Mouse (Mus musculus): ENCODE data around the gene Nudt3.
A peak's percentile ranks its signal among the peaks of the same experiment; 100 is the strongest.
"Not testable (repeated sequence)": the region's sequence is repeated elsewhere in the genome, so short reads cannot be mapped to it uniquely, and the experiment has no call there.

Gene Nudt3

DNA sequence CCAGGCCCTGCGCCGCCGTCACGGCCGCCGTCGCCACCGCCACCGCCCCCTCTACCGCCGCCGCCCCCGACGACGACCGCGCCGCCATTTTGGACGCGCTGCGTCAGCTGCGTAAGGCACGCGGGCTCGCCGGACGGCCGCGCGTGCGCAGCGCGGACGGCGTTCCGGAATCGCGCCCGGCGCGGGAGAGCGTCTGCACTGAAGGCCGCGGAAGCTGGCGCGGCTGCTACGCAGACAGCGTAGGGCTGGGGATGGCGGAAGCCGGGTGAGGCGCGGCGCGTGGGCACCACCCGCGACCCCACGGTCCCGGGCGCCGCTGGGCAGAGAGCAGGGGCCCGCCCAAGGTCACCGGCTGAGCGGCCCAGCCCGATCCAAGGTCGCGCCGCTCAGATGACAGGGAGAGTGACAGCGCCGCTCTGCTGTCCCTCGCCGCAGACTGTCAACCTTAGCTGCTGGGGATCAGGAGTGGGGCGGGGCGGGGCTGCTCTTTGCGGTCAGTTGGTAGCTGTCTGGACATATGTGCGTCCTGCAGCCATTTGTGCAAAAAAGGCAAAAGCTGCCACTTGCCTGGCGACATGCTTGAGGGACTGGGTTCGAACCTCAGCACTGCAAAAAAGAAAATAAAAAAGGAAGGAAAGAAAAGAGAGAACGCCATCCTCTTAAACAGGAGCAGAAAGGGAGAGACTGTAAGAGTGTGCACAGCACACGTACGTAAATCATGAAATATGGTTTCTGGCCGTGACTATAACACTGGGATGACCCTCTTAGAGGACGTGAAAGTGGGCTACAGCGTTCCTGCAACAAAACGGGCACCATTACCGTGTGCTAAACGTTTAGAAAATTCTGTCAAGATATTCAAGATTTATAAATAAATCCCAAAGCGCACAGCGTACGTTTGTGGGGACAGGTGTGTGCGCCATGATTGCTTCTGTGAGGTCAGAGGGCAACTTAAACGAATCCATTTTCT, at the start of gene Nudt3:
TSS of gene Nudt3 (minus strand) at position 136 of the 967 bp plus-strand sequence.
- DNase-seq, result peak; percentile 93

DNA sequence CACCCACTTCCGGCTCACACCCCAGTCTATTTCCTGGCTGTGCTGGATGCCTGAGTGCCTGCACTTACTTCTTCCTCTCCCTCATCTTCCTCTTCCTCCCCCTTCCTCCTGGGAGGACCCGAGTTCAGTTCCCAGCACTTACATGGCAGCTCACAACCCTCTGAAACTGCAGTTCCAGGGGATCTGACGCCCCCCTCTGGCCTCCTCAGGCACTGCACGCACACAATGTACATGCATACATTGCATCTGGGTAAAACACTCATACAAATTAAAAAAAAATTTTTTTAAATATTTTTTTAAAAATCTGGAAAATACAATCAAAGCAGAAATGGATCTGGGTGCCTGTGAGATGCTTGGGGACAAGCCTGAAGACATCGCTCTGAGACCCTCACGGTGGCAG, 48.4 kb upstream of the Nudt3 start:
- no peak for DNase-seq

DNA sequence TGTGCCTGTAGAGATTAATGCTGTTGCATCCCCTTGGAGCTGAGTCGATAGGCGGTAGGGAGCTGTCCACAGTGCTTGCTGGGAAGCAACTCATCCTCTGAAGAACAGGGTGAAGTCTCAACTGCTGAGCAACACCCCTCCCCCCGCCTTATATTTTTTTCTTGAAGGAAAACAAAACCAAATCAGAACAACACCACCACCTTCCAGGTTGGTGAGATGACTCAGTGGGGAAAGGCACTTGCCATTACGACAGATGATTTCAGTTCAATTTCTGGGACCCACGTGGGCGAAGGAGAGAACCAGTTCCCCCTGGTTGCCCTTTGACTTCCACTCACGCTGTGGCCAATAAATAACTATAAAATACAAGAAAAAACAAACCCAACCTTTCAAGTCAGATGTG, 35.5 kb upstream of the Nudt3 start:
- no peak for DNase-seq

DNA sequence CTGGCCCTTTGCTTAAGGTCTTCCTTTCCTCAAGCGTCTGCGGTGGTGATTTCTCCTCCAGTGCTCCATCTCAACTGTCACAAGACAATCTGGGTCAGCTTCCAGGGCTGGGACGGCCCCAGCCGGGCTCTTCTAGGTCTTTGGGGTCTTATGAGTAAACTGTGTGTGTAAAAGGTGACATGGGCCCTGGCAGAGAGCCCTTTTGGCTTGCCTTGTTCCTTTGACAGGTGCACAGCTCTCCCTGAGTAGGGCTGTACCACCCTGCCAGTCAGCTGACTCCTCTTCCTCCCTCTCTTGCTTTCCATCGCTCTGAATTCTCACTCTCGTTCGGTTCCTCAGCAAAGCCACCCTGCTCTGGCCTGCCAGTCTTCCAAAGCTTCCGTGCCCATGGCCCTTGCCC, 33.8 kb upstream of the Nudt3 start:
- DNase-seq, result peak; percentile 79

DNA sequence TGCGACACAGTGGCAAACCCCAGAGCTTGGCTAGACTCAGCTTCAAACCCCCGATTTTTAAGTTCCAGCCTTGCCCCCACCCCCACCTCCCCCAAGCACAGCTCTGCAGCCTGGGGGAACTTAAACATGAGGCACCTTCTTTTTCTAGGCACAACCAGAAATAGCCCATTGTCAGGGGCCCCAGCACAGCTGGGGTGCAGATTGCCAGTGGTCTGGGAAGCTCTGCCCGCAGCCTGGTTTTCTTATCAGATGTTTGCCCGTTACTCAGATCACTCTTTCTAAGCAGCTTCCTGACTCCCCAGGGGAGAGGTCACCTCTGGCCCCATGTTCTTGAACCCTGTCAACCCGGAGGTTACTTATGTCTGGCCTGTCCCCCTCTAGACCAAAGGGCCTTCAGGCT, 33.1 kb upstream of the Nudt3 start:
- no peak for DNase-seq

- peak; percentile 65 for DNase-seq
Observed at GRCm38 (mm10) chr17:27656011-27656399, 32.7 kb upstream of the Nudt3 start.

GRCm38 (mm10) chr17:27655089-27656010, 32.1 kb upstream of the Nudt3 start, which contains the start of gene Pacsin1:
TSS of gene Pacsin1 (plus strand) at chr17:27655509.
- peak; percentile 89 for DNase-seq

- DNase-seq, result no peak
Observed at GRCm38 (mm10) chr17:27653253-27653959, 30.1 kb upstream of the Nudt3 start.

DNA sequence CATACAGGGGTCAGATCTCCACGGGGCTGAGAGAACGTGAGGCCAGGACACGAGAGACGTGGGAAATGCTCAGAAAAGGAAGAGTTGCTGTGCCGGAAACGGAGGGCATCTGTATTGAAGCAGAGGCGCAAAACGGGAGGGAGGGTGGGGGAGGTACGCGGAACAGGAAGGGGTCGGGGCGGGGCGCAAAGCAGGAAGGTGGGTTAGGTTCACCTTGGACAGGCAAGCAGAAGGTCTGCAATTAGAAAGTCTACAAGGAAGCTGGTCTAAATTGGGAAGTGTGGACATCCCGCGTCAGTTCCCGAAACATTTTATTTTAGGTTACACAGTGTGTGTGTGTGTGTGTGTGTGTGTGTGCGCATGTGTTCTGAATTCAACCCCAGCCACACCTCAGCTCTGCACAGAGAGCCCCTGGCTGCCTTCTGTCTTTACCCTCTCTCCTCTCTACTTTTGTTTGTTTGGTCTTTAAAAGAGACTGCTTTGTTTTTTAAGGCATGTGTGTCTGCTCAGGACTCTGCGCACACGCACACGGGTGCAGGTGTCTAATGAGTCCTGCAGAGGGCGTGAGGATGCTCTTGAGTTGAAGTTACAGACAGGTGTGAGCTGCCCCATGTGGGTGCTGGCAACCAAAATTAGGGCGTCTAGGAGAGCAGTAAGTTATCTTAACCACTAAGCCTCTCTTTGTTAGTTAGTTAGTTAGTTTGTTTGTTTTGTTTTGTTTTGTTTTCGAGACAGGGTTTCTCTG, 28.9 kb upstream of the Nudt3 start:
- no peak for DNase-seq

- no peak for DNase-seq
Observed at GRCm38 (mm10) chr17:27650586-27650985, 27.3 kb upstream of the Nudt3 start.

GRCm38 (mm10) chr17:27650160-27650559, 26.9 kb upstream of the Nudt3 start:
- peak; percentile 80 for DNase-seq

- DNase-seq, result peak; percentile 59
Observed at GRCm38 (mm10) chr17:27645807-27646206, 22.5 kb upstream of the Nudt3 start.

DNA sequence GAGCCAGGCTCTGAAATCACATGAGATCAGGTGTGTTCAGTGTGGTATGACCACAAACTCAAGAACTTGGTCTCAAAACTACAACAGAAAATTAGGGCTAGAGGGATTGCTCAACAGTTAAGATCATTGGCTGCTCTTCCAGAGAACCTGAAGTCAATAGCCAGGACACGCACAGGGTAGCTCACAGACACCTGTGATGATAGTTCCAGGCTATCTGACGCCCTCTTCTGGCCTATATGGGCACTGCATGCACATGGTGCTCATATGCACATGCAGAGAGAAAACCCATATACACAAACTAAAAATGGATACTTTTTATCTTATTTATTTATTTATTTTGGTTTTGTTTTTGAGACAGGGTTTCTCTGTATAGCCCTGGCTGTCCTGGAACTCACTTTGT, 21.3 kb upstream of the Nudt3 start:
- DNase-seq, result no peak

DNA sequence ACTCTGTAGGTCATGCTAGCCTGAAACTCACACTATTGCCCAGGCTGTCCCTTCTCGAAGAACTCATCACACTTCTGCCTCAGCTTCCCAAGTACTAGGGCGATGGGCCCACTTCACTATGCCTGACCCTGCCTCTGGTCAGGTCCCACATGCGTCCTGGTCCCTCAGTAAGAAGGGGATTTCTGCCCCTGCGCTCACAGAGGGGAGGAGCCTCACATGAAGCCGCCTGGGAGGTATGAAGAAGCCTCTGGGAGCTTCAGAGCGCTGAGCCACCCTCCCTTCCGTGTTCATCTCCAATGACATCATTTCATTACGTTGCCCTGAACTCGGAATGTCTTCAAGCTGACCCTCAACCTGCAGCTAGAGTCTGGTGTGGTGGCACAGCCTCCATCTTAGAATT, 20.5 kb upstream of the Nudt3 start:
- no peak for DNase-seq

- DNase-seq, result no peak
Observed at GRCm38 (mm10) chr17:27643101-27643500, 19.8 kb upstream of the Nudt3 start.

GRCm38 (mm10) chr17:27642491-27643062, 19.3 kb upstream of the Nudt3 start:
- DNase-seq, result peak; percentile 97

DNA sequence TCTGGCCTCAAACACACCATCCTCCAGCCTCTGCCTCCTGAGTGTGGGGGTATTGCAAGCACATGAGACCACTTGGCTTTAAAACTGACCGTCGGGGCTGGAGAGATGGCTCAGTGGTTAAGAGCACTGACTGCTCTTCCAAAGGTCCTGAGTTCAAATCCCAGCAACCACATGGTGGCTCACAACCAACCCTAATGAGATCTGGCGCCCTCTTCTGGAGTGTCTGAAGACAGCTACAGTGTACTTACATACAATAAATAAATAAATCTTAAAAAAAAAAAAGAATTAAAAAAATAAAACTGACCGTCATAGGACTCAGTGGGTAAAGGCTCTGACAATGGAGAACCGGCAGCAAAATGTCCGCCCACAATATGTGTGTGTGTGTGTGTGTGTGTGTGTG, 16.6 kb upstream of the Nudt3 start:
- not testable (repeated sequence) for DNase-seq

DNA sequence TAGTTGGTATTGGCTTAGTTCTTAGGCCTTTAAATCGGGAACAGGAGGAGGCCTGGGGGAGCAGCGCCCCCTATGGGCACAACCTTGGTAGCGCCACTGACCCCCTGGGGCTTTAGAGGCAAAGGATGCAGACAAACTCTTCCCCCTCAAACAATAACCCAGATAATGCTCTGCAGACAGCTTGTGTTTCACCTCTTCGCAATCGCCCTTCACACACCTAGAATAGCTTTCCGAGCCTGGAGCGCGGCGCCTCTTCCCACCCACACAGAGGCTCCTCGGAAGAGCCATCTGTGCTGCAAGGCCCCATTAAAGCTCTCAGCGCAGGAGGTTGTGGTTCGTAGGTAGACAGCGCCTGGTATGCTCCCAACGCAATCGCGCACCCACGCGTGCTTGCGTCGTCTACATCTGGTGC, 15.6 kb upstream of the Nudt3 start:
- DNase-seq, result peak; percentile 77

DNA sequence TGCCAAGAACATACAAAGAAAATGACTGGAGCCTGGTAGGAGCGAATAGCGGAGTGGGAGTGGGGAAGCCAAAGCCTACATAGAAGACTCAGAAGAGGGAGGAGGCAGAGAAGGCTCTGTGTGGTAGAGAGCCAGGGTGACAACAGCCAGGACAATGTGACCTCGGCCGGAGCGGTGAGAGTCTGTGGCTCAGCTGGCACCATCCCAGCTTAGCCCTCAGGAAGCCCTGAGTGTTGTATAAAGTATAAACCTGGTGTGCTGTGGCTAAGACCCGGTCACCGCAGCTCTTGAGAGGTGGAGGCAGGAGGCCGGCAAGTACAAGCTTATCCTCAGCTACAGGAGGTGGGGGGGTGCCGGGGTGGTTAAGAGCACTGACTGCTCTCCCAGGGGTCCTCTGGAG, 14.0 kb upstream of the Nudt3 start:
- DNase-seq, result no peak

- no peak for DNase-seq
Observed at GRCm38 (mm10) chr17:27636132-27637020, 13.1 kb upstream of the Nudt3 start, which contains the start of gene Rps10. TSS of gene Rps10 (minus strand) at chr17:27636669.

DNA sequence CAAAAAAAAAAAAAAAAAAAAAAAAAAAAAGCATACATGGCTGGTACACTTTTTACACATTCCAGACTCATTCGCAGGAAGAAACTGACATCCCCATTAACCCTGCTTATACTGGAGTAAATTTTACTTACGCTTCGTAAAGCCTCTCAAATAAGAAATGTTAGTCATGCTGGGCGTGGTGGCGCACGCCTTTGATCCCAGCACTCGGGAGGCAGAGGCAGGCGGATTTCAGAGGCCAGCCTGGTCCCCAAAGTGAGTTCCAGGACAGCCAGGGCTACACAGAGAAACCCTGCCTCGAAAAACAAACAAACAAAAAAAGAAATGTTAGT, 12.2 kb upstream of the Nudt3 start:
- not testable (repeated sequence) for DNase-seq

Measured in cerebellum, adult 8-10 months (tissue).